Mouse (Mus musculus) c-Kit-positive CD71-positive TER-119-positive erythroid progenitor cells, embryonic 14.5 days (primary cell): Measurements from ENCODE around the gene Nek6.

Experiments used
- DNase-seq: peaks from one replicate; pipeline ENCODE4 v3.0.0-alpha.2; 2013; ENCODE audit warnings: low spot score

The Nek6 gene

DNA sequence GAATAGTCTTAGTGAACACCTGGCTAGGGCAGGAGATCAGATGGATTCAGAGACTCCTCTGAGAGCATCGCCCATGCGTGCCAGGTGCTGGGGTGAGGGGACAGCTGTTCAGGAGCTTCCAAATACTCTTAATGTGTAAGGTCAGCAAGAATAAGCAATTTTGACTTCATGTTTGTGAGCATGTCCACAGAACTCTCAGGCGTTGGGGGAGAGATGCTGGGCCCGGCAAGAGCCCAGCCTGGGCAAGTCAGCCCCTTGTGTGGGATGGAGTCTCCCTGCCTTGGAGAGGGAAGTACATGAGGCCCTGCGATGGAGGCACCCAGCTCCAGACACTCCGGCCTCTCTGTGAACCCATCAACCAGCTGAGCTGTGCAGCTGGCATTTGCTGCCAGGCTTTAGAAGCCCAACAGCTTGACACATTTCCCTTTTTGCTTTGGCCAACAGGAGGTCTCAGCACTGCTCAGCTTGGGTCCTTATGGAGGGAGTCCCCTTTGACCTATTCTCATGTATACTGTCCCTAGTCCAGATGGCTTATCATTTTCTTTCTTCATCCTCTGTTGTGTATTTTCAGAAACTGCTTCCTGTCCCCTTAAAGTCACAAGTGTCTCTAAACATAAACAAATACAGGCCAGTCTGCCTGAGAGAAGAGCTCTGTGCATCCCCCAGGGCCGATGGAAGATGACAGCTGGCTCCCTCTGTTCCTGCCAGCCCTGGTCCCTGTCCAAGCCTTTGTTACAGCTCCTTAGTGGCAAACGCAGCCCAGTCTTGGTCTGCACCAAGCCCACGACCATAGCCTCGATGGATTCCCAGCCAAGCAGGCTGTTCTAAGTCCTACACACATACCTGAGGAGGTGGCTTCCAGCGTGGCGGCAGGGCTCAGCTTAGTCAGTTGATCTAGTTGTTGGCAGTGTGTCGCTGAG lies 67.4 kb downstream of the Nek6 start:
- DNase-seq: no peak

- DNase-seq: no peak
These were observed 68.1 kb downstream of the Nek6 start for GRCm38 (mm10) chr2:38579528-38579927.

GRCm38 (mm10) chr2:38583982-38584381 lies 72.5 kb downstream of the Nek6 start:
- DNase-seq: no peak

- DNase-seq: no peak
These were observed 73.3 kb downstream of the Nek6 start for GRCm38 (mm10) chr2:38584514-38585378.

DNA sequence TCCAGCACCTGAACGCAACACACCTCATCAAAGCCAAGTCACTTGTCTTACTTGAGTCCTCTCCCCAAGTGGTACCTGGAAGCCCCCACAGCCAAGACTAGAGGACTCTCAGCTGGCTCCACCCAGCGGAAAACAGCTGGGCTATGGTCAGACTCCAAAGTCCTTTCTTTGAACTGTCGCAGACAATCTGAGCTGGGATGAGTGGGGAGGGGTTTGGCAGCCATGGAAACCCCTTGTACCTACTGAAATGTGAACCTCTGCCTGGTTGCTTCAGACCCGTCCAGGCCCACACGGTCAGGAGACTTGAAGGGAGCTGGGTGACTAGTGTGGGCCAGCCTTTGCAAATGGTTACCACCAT lies 73.9 kb downstream of the Nek6 start:
- no peak for DNase-seq

DNA sequence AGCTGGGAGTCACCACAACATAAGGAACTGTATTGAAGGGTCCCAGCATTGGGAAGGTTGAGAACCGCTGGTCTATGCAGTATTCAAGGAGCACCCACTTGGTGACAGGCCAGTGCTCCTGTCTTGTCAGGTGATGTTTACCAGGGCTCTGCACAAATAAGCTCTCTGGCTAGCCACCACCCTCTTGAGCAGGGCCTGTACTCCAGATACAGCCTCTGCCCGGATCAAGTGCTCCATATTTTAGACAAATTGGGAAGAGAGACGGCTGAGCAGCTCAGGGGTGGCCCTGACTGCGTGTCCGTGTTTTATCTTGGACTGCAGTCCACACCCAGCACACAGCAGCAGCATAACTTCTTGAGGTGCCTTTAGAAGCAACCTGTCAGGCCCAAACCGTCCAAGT lies 75.3 kb downstream of the Nek6 start:
- no peak for DNase-seq

- DNase-seq: no peak
These were observed 80.5 kb downstream of the Nek6 start for GRCm38 (mm10) chr2:38591751-38592459.

GRCm38 (mm10) chr2:38594874-38595273 lies 83.4 kb downstream of the Nek6 start:
- no peak for DNase-seq

DNA sequence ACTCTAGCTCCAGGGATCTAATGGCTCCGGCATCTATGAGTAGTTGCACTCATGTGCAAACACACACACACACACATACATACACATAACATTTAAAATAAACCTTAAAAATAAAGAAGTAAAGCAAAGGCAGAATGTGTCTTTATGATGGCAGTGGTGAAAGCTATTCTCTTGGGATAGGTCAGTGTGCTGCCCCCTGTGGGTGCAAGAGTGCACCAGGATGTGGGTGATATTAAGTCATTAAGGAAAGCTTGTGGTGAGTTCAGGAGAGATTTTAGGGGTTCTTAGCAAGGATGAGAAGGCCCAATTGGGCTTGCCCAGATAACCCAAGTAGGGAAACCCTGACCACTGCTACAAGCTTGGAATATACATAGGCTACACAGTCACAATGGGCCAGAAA lies 86.5 kb downstream of the Nek6 start:
- DNase-seq: no peak

DNA sequence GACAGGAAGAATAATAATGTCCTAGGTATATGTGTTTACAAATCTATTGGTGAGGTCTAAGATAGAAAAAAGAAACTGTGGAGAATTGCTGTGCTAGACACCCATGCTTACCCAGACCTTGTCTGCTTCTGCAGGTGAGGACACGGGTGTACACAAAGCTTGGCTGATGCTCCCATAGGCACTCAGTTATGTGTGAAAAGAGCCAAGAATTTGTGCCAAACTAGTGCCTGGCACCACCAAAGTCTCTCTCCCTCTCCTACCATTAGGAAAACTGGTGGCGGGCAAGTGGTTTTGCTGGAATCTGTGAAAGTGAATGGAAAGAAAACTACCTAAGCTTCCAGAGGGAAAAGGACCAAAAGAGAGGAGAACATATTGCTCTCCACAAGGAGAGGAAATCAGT lies 87.0 kb downstream of the Nek6 start:
- no peak for DNase-seq

- DNase-seq: no peak
These were observed 89.4 kb downstream of the Nek6 start for GRCm38 (mm10) chr2:38600842-38601241.

- no peak for DNase-seq
These were observed 96.3 kb downstream of the Nek6 start for GRCm38 (mm10) chr2:38607716-38608115.

DNA sequence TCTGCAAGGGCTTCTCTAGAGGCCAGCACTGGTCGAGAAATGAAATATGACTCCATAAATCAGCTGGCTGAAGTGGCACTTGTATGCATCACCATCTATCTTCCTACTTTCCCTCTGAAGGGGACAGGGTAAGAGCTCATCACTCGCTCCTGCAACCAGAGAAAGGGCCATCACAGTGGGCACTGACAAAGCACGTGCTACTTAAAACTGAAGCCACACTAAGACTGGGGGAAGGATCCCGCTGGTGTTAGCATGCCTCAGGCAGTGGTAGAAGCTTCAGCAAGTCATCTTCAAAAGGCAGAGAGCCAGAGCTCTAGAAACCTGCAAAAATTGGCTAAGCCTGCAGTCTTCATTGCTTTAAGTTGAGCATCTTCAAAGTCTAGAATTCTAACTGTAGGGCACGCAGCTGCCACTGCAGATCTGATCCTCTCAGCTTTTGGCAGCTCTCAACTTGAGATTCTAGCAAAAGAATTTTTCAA lies 97.4 kb downstream of the Nek6 start:
- no peak for DNase-seq

- no peak for DNase-seq
These were observed 97.9 kb downstream of the Nek6 start for GRCm38 (mm10) chr2:38609310-38609709.

DNA sequence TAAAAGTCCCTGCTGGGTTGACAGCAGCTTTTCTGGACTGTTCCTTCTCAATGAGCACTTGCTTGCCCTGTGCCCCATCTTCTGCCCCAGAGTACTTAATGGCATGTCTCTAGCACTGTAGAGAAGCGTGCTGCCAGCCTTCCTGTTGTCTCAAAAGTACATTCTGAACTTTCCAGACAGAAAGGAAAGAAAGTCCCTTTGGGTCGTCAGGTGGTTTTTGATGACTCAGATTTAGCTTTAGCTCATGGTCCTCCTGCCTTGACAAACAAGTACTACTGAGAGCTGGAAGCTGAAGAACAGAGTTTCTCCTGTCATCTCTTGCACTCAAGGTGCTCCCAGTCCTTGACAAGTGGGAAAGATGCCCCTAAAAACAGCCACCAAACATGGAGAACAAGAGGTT lies 98.7 kb downstream of the Nek6 start:
- no peak for DNase-seq

- DNase-seq: no peak
These were observed 101.2 kb downstream of the Nek6 start for GRCm38 (mm10) chr2:38612596-38612995.

- no peak for DNase-seq
These were observed 102.1 kb downstream of the Nek6 start for GRCm38 (mm10) chr2:38613576-38613975.

- no peak for DNase-seq
These were observed 103.0 kb downstream of the Nek6 start for GRCm38 (mm10) chr2:38614437-38614836.

DNA sequence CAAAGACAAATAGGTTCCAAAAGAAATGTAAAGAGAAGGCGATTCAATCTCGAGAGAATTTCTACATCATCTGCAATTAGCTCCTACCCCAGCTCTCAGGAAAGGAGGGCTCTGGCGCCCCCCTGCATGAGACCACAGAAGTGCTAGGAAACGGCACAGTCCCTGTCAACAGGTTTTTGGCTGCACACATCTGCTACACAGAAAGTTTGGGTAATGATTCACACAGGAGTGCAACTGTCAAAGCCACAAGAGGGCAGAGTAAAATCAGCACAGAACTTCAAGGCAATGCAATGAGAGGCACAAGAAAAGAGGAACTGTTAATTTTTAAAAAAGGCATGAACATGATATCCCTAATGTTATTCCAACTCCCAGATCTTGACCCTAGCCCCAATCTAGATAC lies 104.6 kb downstream of the Nek6 start:
- no peak for DNase-seq

- no peak for DNase-seq
These were observed 105.8 kb downstream of the Nek6 start for GRCm38 (mm10) chr2:38616956-38617872.

- DNase-seq: no peak
These were observed 108.3 kb downstream of the Nek6 start for GRCm38 (mm10) chr2:38619777-38620176.
